Mouse (Mus musculus) left cerebral cortex, adult 2 months (tissue): ENCODE data around the gene Ppp1r15a. TPM values are rescaled to one million over a fixed set of nuclear protein-coding genes. Genes with fewer than 3 reads are reported as not detected.
A peak's percentile ranks its signal among the peaks of the same experiment; 100 is the strongest.

Experiments
- DNase-seq, 2 experiments: peaks; one replicate each; pipeline ENCODE4 v3.0.0; 2021 to 2022; ENCODE audit warnings: low spot score in 2 of 2, mixed read lengths in 1 of 2; ENCODE audit errors: extremely low spot score in 1 of 2
- H3K27ac ChIP-seq: fragments of 200-600 bp; 2 replicates; pipeline ENCODE4 v1.8.1; 2022
- H3K4me3 ChIP-seq: fragments of 200-600 bp; 2 replicates; pipeline ENCODE4 v1.8.1; 2022
- CTCF ChIP-seq: fragments of 200-600 bp; IDR thresholded peaks from 2 replicates; pipeline ENCODE4 v1.8.1; 2022; ENCODE audit warnings: antibody characterized with exemption, mild to moderate bottlenecking, moderate library complexity
- intact Hi-C: fragments of 180-260 bp; cut with DNase I; formaldehyde crosslinking; loops from one replicate; pipeline ENCODE4 v1.15.1; 2025
- total RNA-seq, 2 experiments: library from RNA; stranded (reverse); gene quantifications; 2 replicates each; pipeline ENCODE4 v1.2.3; 2021

The Ppp1r15a gene
- total RNA-seq, 2 experiments from 2014 or later: 25.2 to 29.3 TPM

- intact Hi-C loops: loop anchor here (5.0 kb wide), 1 partner anchor 47 kb away; no protein-coding TSS in a partner anchor
- DNase-seq: no peak
- Histone ChIP-seq H3K4me3 (peak overlapping the region; percentile 29; the same call in 1 of the 2 replicates), H3K27ac (peak overlapping the region; percentile 66)
- no peak for TF ChIP-seq CTCF
Measured at GRCm38 (mm10) chr7:45475291-45475969, 50.6 kb downstream of the Ppp1r15a start.

Other genes starting within 250 kb of the Ppp1r15a start
- gene Slc6a21, start 248.8 kb downstream of the Ppp1r15a start, total RNA-seq: under 1 TPM in 1 of 2 experiments, not detected in 1; 0.23 TPM
- gene Trpm4, start 192.5 kb downstream of the Ppp1r15a start, total RNA-seq: 10 to 100 TPM; 18.5 to 24.6 TPM
- under 1 TPM; 0.23 to 0.61 TPM for gene Hrc, start 191.0 kb downstream of the Ppp1r15a start, total RNA-seq
- gene Ppfia3, start 159.2 kb downstream of the Ppp1r15a start, total RNA-seq: 100 to 1,000 TPM; 156 to 159 TPM
- 100 to 1,000 TPM; 156 to 178 TPM for gene Lin7b, start 155.7 kb downstream of the Ppp1r15a start, total RNA-seq
- gene Snrnp70, start 130.5 kb downstream of the Ppp1r15a start, total RNA-seq: 100 to 1,000 TPM; 428 to 429 TPM
- not detected for gene Kcna7, start 120.6 kb downstream of the Ppp1r15a start, total RNA-seq
- gene Ntf5, start 112.6 kb downstream of the Ppp1r15a start, total RNA-seq: not detected
- gene Lhb, start 105.4 kb downstream of the Ppp1r15a start, total RNA-seq: not detected
- 10 to 100 TPM; 18.2 to 19.2 TPM for gene Gys1, start 91.4 kb downstream of the Ppp1r15a start, total RNA-seq
- 10 to 100 TPM; 34.4 to 39.9 TPM for gene Ruvbl2, start 88.2 kb downstream of the Ppp1r15a start, total RNA-seq
- 100 to 1,000 TPM; 200 to 208 TPM for gene Ftl1, start 66.4 kb downstream of the Ppp1r15a start, total RNA-seq
- 10 to 100 TPM; 66.9 to 67.4 TPM for gene Bax, start 59.4 kb downstream of the Ppp1r15a start, total RNA-seq
- under 1 TPM in 1 of 2 experiments, not detected in 1; 0.30 TPM for gene Tulp2, start 44.4 kb downstream of the Ppp1r15a start, total RNA-seq
- gene Gm45808, start 39.5 kb downstream of the Ppp1r15a start, total RNA-seq: 1 to 10 TPM; 1.5 to 2.0 TPM
- gene Dhdh, start 37.5 kb downstream of the Ppp1r15a start, total RNA-seq: 1 to 10 TPM; 3.7 to 4.8 TPM
- gene Nucb1, start 15.9 kb downstream of the Ppp1r15a start, total RNA-seq: 100 to 1,000 TPM in 1 of 2 experiments, 10 to 100 TPM in 1; 95.4 to 106 TPM
- 1 to 10 TPM; 4.2 to 5.1 TPM for gene Plekha4, start 62 bp upstream of the Ppp1r15a start, total RNA-seq
- under 1 TPM; 0.61 to 0.68 TPM for gene Hsd17b14, start 28.6 kb upstream of the Ppp1r15a start, total RNA-seq
- 10 to 100 TPM; 25.4 to 26.2 TPM for gene Bcat2, start 43.9 kb upstream of the Ppp1r15a start, total RNA-seq
- gene Fgf21, start 89.2 kb upstream of the Ppp1r15a start, total RNA-seq: not detected
- gene Fut1, start 91.0 kb upstream of the Ppp1r15a start, total RNA-seq: not detected
- gene Izumo1, start 95.5 kb upstream of the Ppp1r15a start, total RNA-seq: under 1 TPM in 1 of 2 experiments, not detected in 1; 0.34 TPM
- 1 to 10 TPM; 6.1 to 8.0 TPM for gene Rasip1, start 101.2 kb upstream of the Ppp1r15a start, total RNA-seq
- 1 to 10 TPM; 3.5 to 3.9 TPM for gene Mamstr, start 113.7 kb upstream of the Ppp1r15a start, total RNA-seq
- under 1 TPM in 1 of 2 experiments, not detected in 1; 0.11 TPM for gene Fut2, start 140.1 kb upstream of the Ppp1r15a start, total RNA-seq
- gene Ntn5, start 157.8 kb upstream of the Ppp1r15a start, total RNA-seq: 1 to 10 TPM; 6.4 to 6.9 TPM
- 1 to 10 TPM; 1.1 to 1.2 TPM for gene Sec1, start 168.1 kb upstream of the Ppp1r15a start, total RNA-seq
- gene Car11, start 173.6 kb upstream of the Ppp1r15a start, total RNA-seq: 100 to 1,000 TPM; 211 to 244 TPM
- gene Dbp, start 178.8 kb upstream of the Ppp1r15a start, total RNA-seq: 100 to 1,000 TPM in 1 of 2 experiments, 10 to 100 TPM in 1; 60.3 to 104 TPM
- gene Rpl18, start 189.2 kb upstream of the Ppp1r15a start, total RNA-seq: 100 to 1,000 TPM; 318 to 325 TPM
- gene Sphk2, start 191.7 kb upstream of the Ppp1r15a start, total RNA-seq: 10 to 100 TPM; 30.8 to 34.4 TPM
- under 1 TPM; 0.37 to 0.41 TPM for gene Fam83e, start 194.9 kb upstream of the Ppp1r15a start, total RNA-seq
- not detected for gene Spaca4, start 199.5 kb upstream of the Ppp1r15a start, total RNA-seq